Mouse (Mus musculus): ENCODE measurements around the gene Phospho1. TPM values are rescaled to one million over a fixed set of nuclear protein-coding genes. Genes with fewer than 3 reads are reported as not detected.

Phospho1 gene
- polyA plus RNA-seq, 1 experiment from 2014 or later = 2.6 TPM

- Histone ChIP-seq H3K4me2 (replicated peaks; ENCODE audit: low read depth) (0 out of 2 replicates have a peak overlapping the region, but pooled peaks have one; percentile 10), H3K9me3 (ENCODE audit: control insufficient read depth) (no peaks in the 10 kb centered on the region), H3K27me3 (replicated peaks; ENCODE audit: control insufficient read depth, insufficient read depth, low read length) (no peaks in the 10 kb centered on the region), H3K4me1 (replicated peaks; ENCODE audit: control insufficient read depth, insufficient read depth, low read length) (peaks cover 14% of the 10 kb centered on the region), H3K4me3 (ENCODE audit: low read depth, low read length) (no peak overlapping the region), H3K27ac (ENCODE audit: low read depth, low read length) (no peak overlapping the region), H3K9ac (ENCODE audit: low read depth, low read length) (no peak overlapping the region), H3K36me3 (ENCODE audit: control insufficient read depth, insufficient read depth) (no peaks in the 10 kb centered on the region)
- WGBS = 75% methylated on average over 8 of the region's 8 CpGs
- no peak for TF ChIP-seq CTCF (IDR thresholded peaks at IDR 0.05; ENCODE audit: low read depth)
- no peak for ATAC-seq
Observed at GRCm38 (mm10) chr11:95838999-95839868, 14.9 kb downstream of the Phospho1 start.

- 68% methylated on average over 5 of the region's 5 CpGs for WGBS
- no peaks in the 10 kb centered on the region for H3K36me3 ChIP-seq (ENCODE audit: control insufficient read depth, insufficient read depth)
- TF ChIP-seq CTCF (IDR thresholded peaks at IDR 0.05; ENCODE audit: low read depth) = no peak
- no peaks in the 10 kb centered on the region for H3K9me3 ChIP-seq (ENCODE audit: control insufficient read depth)
- no peak overlapping the region for H3K9ac ChIP-seq (ENCODE audit: low read depth, low read length)
- H3K4me1 ChIP-seq (replicated peaks; ENCODE audit: control insufficient read depth, insufficient read depth, low read length) = peaks cover 7% of the 10 kb centered on the region
- ATAC-seq = no peak
- no peak overlapping the region for H3K27ac ChIP-seq (ENCODE audit: low read depth, low read length)
- peak overlapping the region; percentile 38 for H3K4me2 ChIP-seq (replicated peaks; ENCODE audit: low read depth)
- peak overlapping the region; percentile 21 for H3K4me3 ChIP-seq (ENCODE audit: low read depth, low read length)
- no peaks in the 10 kb centered on the region for H3K27me3 ChIP-seq (replicated peaks; ENCODE audit: control insufficient read depth, insufficient read depth, low read length)
Observed at GRCm38 (mm10) chr11:95840694-95841497, 16.6 kb downstream of the Phospho1 start.

GRCm38 (mm10) chr11:95841498-95841830 is 17.2 kb downstream of the Phospho1 start:
- Histone ChIP-seq H3K36me3 (ENCODE audit: control insufficient read depth, insufficient read depth) (no peaks in the 10 kb centered on the region), H3K9ac (ENCODE audit: low read depth, low read length) (no peak overlapping the region), H3K4me2 (replicated peaks; ENCODE audit: low read depth) (peak overlapping the region; percentile 38; the same call in 1 of the 2 replicates), H3K4me1 (replicated peaks; ENCODE audit: control insufficient read depth, insufficient read depth, low read length) (peaks cover under 1% of the 10 kb centered on the region), H3K27me3 (replicated peaks; ENCODE audit: control insufficient read depth, insufficient read depth, low read length) (no peaks in the 10 kb centered on the region), H3K4me3 (ENCODE audit: low read depth, low read length) (peak overlapping the region; percentile 21), H3K27ac (ENCODE audit: low read depth, low read length) (no peak overlapping the region), H3K9me3 (ENCODE audit: control insufficient read depth) (no peaks in the 10 kb centered on the region)
- no peak for ATAC-seq
- no peak for TF ChIP-seq CTCF (IDR thresholded peaks at IDR 0.05; ENCODE audit: low read depth)
- WGBS = 69% methylated on average over 10 of the region's 10 CpGs

GRCm38 (mm10) chr11:95842074-95842681 is 17.9 kb downstream of the Phospho1 start, which contains the start of gene Abi3:
Gene Abi3, minus strand, starts transcription at chr11:95842476.
- Histone ChIP-seq H3K4me3 (ENCODE audit: low read depth, low read length) (peak within 1 kb of the TSS; percentile 21), H3K9ac (ENCODE audit: low read depth, low read length) (no peak within 1 kb of the TSS)

GRCm38 (mm10) chr11:95842953-95843352 is 18.7 kb downstream of the Phospho1 start:
- 69% methylated on average over 5 of the region's 5 CpGs for WGBS
- TF ChIP-seq CTCF (IDR thresholded peaks at IDR 0.05; ENCODE audit: low read depth) = no peak
- H3K4me2 ChIP-seq (replicated peaks; ENCODE audit: low read depth) = no peak overlapping the region
- no peaks in the 10 kb centered on the region for H3K4me1 ChIP-seq (replicated peaks; ENCODE audit: control insufficient read depth, insufficient read depth, low read length)
- no peaks in the 10 kb centered on the region for H3K36me3 ChIP-seq (ENCODE audit: control insufficient read depth, insufficient read depth)
- ATAC-seq = no peak
- H3K9ac ChIP-seq (ENCODE audit: low read depth, low read length) = no peak overlapping the region
- H3K27me3 ChIP-seq (replicated peaks; ENCODE audit: control insufficient read depth, insufficient read depth, low read length) = no peaks in the 10 kb centered on the region
- H3K27ac ChIP-seq (ENCODE audit: low read depth, low read length) = no peak overlapping the region
- H3K9me3 ChIP-seq (ENCODE audit: control insufficient read depth) = no peaks in the 10 kb centered on the region
- H3K4me3 ChIP-seq (ENCODE audit: low read depth, low read length) = no peak overlapping the region

More at GRCm38 (mm10) chr11:95842074-95842681, 17.9 kb downstream of the Phospho1 start, which contains the start of gene Abi3:
- Histone ChIP-seq H3K36me3 (ENCODE audit: control insufficient read depth, insufficient read depth) (no peaks in the 10 kb centered on the region), H3K9me3 (ENCODE audit: control insufficient read depth) (no peaks in the 10 kb centered on the region), H3K4me1 (replicated peaks; ENCODE audit: control insufficient read depth, insufficient read depth, low read length) (no peaks in the 10 kb centered on the region; the same call in 1 of the 2 replicates), H3K4me2 (replicated peaks; ENCODE audit: low read depth) (peak within 1 kb of the TSS; percentile 38), H3K27me3 (replicated peaks; ENCODE audit: control insufficient read depth, insufficient read depth, low read length) (no peaks in the 10 kb centered on the region), H3K27ac (ENCODE audit: low read depth, low read length) (no peak within 1 kb of the TSS; the same call in 1 of the 2 replicates)
- TF ChIP-seq CTCF (IDR thresholded peaks at IDR 0.05; ENCODE audit: low read depth) = no peak
- WGBS = 27% methylated on average over 11 of the region's 11 CpGs
- no peak; the same call in 1 of the 2 replicates for ATAC-seq

Measured in intestine, postnatal 0 days (tissue).